Mouse (Mus musculus) C2C12 (cell line): ENCODE measurements around the gene Dot1l. TPM values are rescaled to one million over a fixed set of nuclear protein-coding genes. Genes with fewer than 3 reads are reported as not detected.
A peak's percentile ranks its signal among the peaks of the same experiment; 100 is the strongest.

Source experiments
- H3K27me3 ChIP-seq: one replicate; pipeline ENCODE4 v1.6.1; 2011; ENCODE audit not compliant: control insufficient read depth, insufficient read depth, insufficient read length
- H3K36me3 ChIP-seq: one replicate; pipeline ENCODE4 v1.6.1; 2011; ENCODE audit not compliant: control insufficient read depth, insufficient read depth
- H3K4me3 ChIP-seq: one replicate; pipeline ENCODE4 v1.5.1; 2011; ENCODE audit warnings: mild to moderate bottlenecking, control low read depth; ENCODE audit not compliant: poor library complexity, insufficient read depth, severe bottlenecking
- H3K79me2 ChIP-seq: one replicate; pipeline ENCODE4 v1.6.1; 2011; ENCODE audit not compliant: control insufficient read depth, insufficient read depth
- H3K79me3 ChIP-seq: one replicate; pipeline ENCODE4 v1.6.1; 2011; ENCODE audit warnings: low read depth, control low read depth
- H3ac ChIP-seq: one replicate; pipeline ENCODE3; 2011; ENCODE audit warnings: low read depth; ENCODE audit not compliant: control insufficient read depth, insufficient read length
- CEBPB ChIP-seq: IDR thresholded peaks from one replicate; pipeline ENCODE4 v1.6.1; 2011; ENCODE audit warnings: low read depth, mild to moderate bottlenecking, control low read depth, moderate library complexity
- CTCF ChIP-seq: IDR thresholded peaks from one replicate; pipeline ENCODE4 v1.5.1; 2011; ENCODE audit not compliant: control insufficient read depth, insufficient read depth, insufficient read length
- FOSL1 ChIP-seq: IDR thresholded peaks from one replicate; pipeline ENCODE4 v1.8.0; 2011; ENCODE audit warnings: mild to moderate bottlenecking, low read length; ENCODE audit not compliant: poor library complexity, insufficient read depth, severe bottlenecking
- MAX ChIP-seq: IDR thresholded peaks from one replicate; pipeline ENCODE4 v1.6.1; 2011; ENCODE audit warnings: mild to moderate bottlenecking, control low read depth
- MYOD1 ChIP-seq: IDR thresholded peaks from one replicate; pipeline ENCODE4 v1.6.1; 2011; ENCODE audit warnings: low read depth; ENCODE audit not compliant: control insufficient read depth, insufficient read length
- MYOG ChIP-seq: IDR thresholded peaks from one replicate; pipeline ENCODE4 v1.6.1; 2011; ENCODE audit not compliant: control insufficient read depth, insufficient read length; ENCODE audit errors: extremely low read depth
- USF1 ChIP-seq: IDR thresholded peaks from one replicate; pipeline ENCODE4 v1.6.1; 2011; ENCODE audit warnings: low read depth, mild to moderate bottlenecking, control low read depth, moderate library complexity
- microRNA-seq: library from miRNA; unstranded; fragments of <30 nt; microRNA quantifications from one replicate; pipeline ENCODE4, GENCODE M21; 2019; ENCODE audit warnings: borderline microRNAs expressed
- polyA plus RNA-seq: library from polyadenylated mRNA; unstranded; fragments of >200 nt; fragmentation: generic; extraction: Trizol; gene quantifications from one replicate; pipeline ENCODE4 v1.2.1, GENCODE M21; 2012; ENCODE audit warnings: missing spikeins

Gene Dot1l
- polyA plus RNA-seq, 1 experiment, result 19.1 TPM

GRCm38 (mm10) chr10:80843931-80844547 lies 89.0 kb downstream of the Dot1l start, which contains the start of gene Lingo3:
Lingo3 (minus strand) TSS chr10:80844039.
- H3K27me3 ChIP-seq, result peaks cover 41% of the 10 kb centered on the region
- no peaks in the 10 kb centered on the region for H3K79me3 ChIP-seq
- H3ac ChIP-seq, result no peak within 1 kb of the TSS
- no peaks in the 10 kb centered on the region for H3K36me3 ChIP-seq
- H3K79me2 ChIP-seq, result no peaks in the 10 kb centered on the region
- H3K4me3 ChIP-seq, result no peak within 1 kb of the TSS
- TF ChIP-seq MYOG (no peak), MYOD1 (no peak), CTCF (no peak), MAX (no peak), FOSL1 (no peak), CEBPB (no peak), USF1 (no peak)

Small RNA genes lying within 50 kb of the gene (microRNA-seq; reads per million reads assigned to microRNA genes)
- gene Mir1982, result 3.2 reads per million, percentile 47 among the genes with 10 or more reads in this experiment

Other genes starting within 250 kb of the Dot1l start
- 0.13 TPM for gene Atp8b3, start 216.1 kb upstream of the Dot1l start, polyA plus RNA-seq
- 23.0 TPM for gene Rexo1, start 193.6 kb upstream of the Dot1l start, polyA plus RNA-seq
- gene Klf16, start 177.9 kb upstream of the Dot1l start, polyA plus RNA-seq, result 21.0 TPM
- gene Abhd17a, start 164.9 kb upstream of the Dot1l start, polyA plus RNA-seq, result 103 TPM
- 119 TPM for gene Scamp4, start 152.3 kb upstream of the Dot1l start, polyA plus RNA-seq
- 11.1 TPM for gene Adat3, start 152.3 kb upstream of the Dot1l start, polyA plus RNA-seq
- 1.0 TPM for gene Gm49322, start 149.2 kb upstream of the Dot1l start, polyA plus RNA-seq
- 165 TPM for gene Csnk1g2, start 132.4 kb upstream of the Dot1l start, polyA plus RNA-seq
- 53.8 TPM for gene Btbd2, start 98.1 kb upstream of the Dot1l start, polyA plus RNA-seq
- gene Mknk2, start 77.1 kb upstream of the Dot1l start, polyA plus RNA-seq, result 61.4 TPM
- gene Mob3a, start 53.2 kb upstream of the Dot1l start, polyA plus RNA-seq, result 34.2 TPM
- 0.43 TPM for gene Izumo4, start 53.0 kb upstream of the Dot1l start, polyA plus RNA-seq
- gene Ap3d1, start 12.9 kb upstream of the Dot1l start, polyA plus RNA-seq, result 51.3 TPM
- 106 TPM for gene Sf3a2, start 43.0 kb downstream of the Dot1l start, polyA plus RNA-seq
- 74.8 TPM for gene Plekhj1, start 43.4 kb downstream of the Dot1l start, polyA plus RNA-seq
- gene Amh, start 50.0 kb downstream of the Dot1l start, polyA plus RNA-seq, result 0.87 TPM
- 29.2 TPM for gene Jsrp1, start 58.3 kb downstream of the Dot1l start, polyA plus RNA-seq
- 1,494 TPM for gene Oaz1, start 71.5 kb downstream of the Dot1l start, polyA plus RNA-seq
- 0.05 TPM for gene Lingo3, start 88.8 kb downstream of the Dot1l start, polyA plus RNA-seq
- gene Lsm7, start 100.0 kb downstream of the Dot1l start, polyA plus RNA-seq, result 297 TPM
- gene Sppl2b, start 100.1 kb downstream of the Dot1l start, polyA plus RNA-seq, result 31.2 TPM
- 0.02 TPM for gene Tmprss9, start 116.6 kb downstream of the Dot1l start, polyA plus RNA-seq
- gene Timm13, start 145.8 kb downstream of the Dot1l start, polyA plus RNA-seq, result 263 TPM
- 66.4 TPM for gene Lmnb2, start 163.0 kb downstream of the Dot1l start, polyA plus RNA-seq
- 37.2 TPM for gene Gadd45b, start 174.9 kb downstream of the Dot1l start, polyA plus RNA-seq